Mouse (Mus musculus) testis, adult 2 months (tissue): ENCODE results near the gene Recql. TPM values are rescaled to one million over a fixed set of nuclear protein-coding genes. Genes with fewer than 3 reads are reported as not detected.
"Not testable (repeated sequence)": the region's sequence is repeated elsewhere in the genome, so short reads cannot be mapped to it uniquely, and the experiment has no call there.

ENCODE experiments used
- H3K27ac ChIP-seq: fragments of 200-500 bp; 2 replicates; pipeline ENCODE4 v1.5.1; 2012; ENCODE audit warnings: low read depth, low read length; ENCODE audit not compliant: control insufficient read depth, insufficient read depth
- H3K27me3 ChIP-seq: fragments of 200-500 bp; 2 replicates; pipeline ENCODE4 v1.6.1; 2012; ENCODE audit warnings: mild to moderate bottlenecking, low read length, moderate library complexity; ENCODE audit not compliant: control insufficient read depth, insufficient read depth
- H3K36me3 ChIP-seq: fragments of 200-500 bp; 2 replicates; pipeline ENCODE4 v1.6.1; 2012; ENCODE audit warnings: mild to moderate bottlenecking, low read length; ENCODE audit not compliant: control insufficient read depth, insufficient read depth
- H3K4me1 ChIP-seq: fragments of 200-500 bp; 2 replicates; pipeline ENCODE4 v1.6.1; 2012; ENCODE audit warnings: low read length; ENCODE audit not compliant: control insufficient read depth, insufficient read depth
- H3K4me3 ChIP-seq: fragments of 200-500 bp; 2 replicates; pipeline ENCODE4 v1.5.1; 2012; ENCODE audit warnings: low read depth, mild to moderate bottlenecking, low read length, moderate library complexity, mixed read lengths; ENCODE audit not compliant: control insufficient read depth
- CTCF ChIP-seq: fragments of 200-500 bp; IDR thresholded peaks from 2 replicates; pipeline ENCODE4 v1.5.1; 2012; ENCODE audit warnings: low read depth, mild to moderate bottlenecking, inconsistent platforms, low read length, moderate library complexity; ENCODE audit not compliant: control insufficient read depth, insufficient read depth, insufficient replicate concordance
- POLR2A ChIP-seq: fragments of 200-500 bp; IDR thresholded peaks from 2 replicates; pipeline ENCODE4 v1.6.1; 2012; ENCODE audit warnings: low read depth, mild to moderate bottlenecking, inconsistent platforms, low read length, moderate library complexity; ENCODE audit not compliant: control insufficient read depth
- polyA plus RNA-seq: library from polyadenylated mRNA; depleted of rRNA; stranded (reverse); fragments of >200 nt; gene quantifications from 2 replicates; pipeline ENCODE4 v1.2.3, GENCODE M21; 2012

Recql gene
- polyA plus RNA-seq, 1 experiment: 36.9 TPM

DNA sequence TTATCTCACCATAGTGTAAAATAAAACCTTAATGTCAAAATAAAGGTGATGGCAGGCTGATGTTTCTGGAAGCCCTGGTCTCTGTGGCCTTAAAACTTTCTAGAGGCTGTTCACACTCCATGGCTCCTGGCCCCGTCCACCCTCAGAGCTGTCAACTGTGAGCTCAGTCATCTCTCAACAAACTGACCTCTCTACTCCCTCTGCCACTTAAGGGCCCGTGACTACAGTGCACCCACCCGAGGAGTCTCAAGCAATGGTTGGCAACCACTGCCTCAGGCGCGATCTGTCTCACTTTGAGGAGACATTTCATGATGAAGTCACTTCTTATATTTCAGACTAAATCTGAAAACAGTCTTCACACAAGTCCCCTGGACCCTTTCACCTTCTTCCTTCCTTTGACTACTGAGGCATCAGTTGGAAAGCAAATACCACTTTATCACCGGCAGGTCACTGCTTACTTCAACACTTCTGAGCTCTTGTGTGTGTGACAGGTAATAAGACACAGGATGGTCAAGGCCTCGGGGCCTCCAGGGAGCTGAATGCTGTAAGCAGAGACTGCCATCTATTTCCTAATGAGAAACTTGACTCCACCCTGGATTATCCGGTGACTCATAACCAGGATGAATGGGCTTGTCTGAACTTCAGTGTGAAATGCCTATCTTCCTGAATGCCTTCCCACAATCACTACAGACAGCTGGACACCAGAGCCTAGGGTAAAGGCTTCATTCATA is 21.0 kb downstream of the Recql start:
- H3K4me1 ChIP-seq: no peaks in the 10 kb centered on the region; the same call in 1 of the 2 replicates
- H3K4me3 ChIP-seq: no peak overlapping the region
- H3K36me3 ChIP-seq: peaks cover 6% of the 10 kb centered on the region
- no peak overlapping the region for H3K27ac ChIP-seq
- H3K27me3 ChIP-seq: no peaks in the 10 kb centered on the region
- TF ChIP-seq POLR2A: no peak
- TF ChIP-seq CTCF: no peak

DNA sequence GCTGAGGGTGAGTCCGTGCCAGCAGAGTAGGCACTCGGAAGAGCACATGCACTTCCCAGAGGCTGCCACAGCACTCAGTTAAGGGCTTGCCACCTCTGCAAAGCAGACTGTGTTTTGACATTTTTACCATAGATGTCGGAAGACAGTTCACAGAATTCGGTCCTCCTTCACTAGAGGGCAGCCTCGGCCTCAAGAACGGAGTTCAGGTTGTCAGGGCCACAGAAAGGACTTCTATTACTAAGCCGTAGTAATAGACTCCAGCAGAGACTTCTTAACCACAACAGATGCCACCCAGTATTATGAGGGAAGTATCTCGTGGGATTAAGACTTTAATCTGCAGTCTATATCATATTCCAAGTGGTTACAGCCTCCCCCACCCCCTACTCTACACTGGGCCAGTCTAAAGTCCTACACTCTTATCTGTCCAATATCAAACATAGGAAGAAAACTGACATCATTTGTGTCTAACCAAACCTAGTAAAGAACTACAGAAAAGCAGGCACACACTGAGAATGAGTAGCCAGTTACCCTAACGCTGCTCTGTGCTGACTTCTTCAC is 23.8 kb downstream of the Recql start:
- Histone ChIP-seq H3K27ac (no peak overlapping the region), H3K4me1 (no peaks in the 10 kb centered on the region), H3K4me3 (no peak overlapping the region), H3K36me3 (peaks cover 6% of the 10 kb centered on the region), H3K27me3 (no peaks in the 10 kb centered on the region)
- TF ChIP-seq POLR2A (no peak), CTCF (peak; percentile 20; the same call in 1 of the 2 replicates)

DNA sequence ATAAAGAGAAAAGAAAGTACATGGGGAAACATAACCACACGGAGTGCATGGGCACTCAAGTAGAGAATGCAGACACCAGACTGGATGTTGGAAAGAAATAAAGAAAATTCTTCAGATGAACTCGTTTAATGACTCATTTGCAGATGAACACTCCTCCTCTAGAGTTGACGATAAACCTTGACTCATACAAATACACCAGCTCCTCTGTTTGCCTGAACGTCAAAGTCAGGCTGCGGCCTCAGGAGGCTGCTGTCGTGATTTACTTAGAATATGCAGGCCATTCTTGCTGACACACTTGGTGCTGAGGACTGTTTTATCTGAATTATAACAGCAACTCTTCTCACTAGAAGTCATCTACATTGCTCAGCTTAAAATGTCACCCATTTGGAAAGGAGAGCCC is 24.9 kb downstream of the Recql start:
- Histone ChIP-seq H3K27me3 (no peaks in the 10 kb centered on the region), H3K4me3 (no peak overlapping the region), H3K36me3 (peaks cover 6% of the 10 kb centered on the region), H3K27ac (no peak overlapping the region), H3K4me1 (no peaks in the 10 kb centered on the region)
- TF ChIP-seq POLR2A (no peak), CTCF (no peak)

DNA sequence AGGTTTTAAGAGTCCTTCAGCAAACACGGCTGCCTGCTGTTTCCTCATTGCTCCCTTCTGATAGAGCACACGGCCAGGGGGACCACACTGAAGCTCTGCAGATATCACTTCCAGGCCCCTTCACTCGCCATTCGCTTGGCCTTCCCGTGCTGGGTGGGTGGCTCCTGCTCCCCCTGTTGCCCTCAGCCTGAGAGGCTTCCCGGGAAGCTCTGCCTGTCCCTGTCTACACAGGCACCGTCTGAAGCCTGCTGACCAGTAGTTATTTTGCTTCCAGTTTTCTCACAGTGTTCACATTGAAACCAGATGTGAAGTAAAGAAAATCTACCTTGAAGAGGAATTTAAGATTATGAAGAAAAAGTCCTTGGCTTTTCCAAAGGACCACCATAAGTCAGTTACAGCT is 29.8 kb downstream of the Recql start:
- no peaks in the 10 kb centered on the region for H3K4me1 ChIP-seq
- no peaks in the 10 kb centered on the region for H3K27me3 ChIP-seq
- no peak overlapping the region for H3K27ac ChIP-seq
- peaks cover 6% of the 10 kb centered on the region for H3K36me3 ChIP-seq
- TF ChIP-seq CTCF (no peak), POLR2A (no peak)
- H3K4me3 ChIP-seq: no peak overlapping the region

DNA sequence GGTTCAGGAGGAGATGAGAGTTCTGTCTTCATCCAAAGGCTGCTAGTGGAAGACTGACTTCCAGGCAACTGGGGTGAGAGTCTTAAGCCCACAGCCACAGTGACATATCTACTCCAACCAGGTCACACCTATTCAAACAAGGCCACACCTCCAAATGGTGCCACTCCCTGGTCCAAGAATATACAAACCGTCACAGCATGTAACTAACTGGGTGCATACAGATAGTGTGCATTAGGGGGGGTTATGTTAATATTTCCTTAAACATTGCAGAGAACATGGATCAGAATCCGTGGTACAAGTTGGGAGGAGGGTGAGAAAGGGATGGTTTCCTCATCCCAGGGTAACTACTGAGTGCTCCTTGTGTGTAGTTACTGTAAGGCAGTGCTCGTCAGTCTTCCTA is 34.8 kb downstream of the Recql start:
- not testable (repeated sequence) for H3K4me3 ChIP-seq, H3K27me3 ChIP-seq

DNA sequence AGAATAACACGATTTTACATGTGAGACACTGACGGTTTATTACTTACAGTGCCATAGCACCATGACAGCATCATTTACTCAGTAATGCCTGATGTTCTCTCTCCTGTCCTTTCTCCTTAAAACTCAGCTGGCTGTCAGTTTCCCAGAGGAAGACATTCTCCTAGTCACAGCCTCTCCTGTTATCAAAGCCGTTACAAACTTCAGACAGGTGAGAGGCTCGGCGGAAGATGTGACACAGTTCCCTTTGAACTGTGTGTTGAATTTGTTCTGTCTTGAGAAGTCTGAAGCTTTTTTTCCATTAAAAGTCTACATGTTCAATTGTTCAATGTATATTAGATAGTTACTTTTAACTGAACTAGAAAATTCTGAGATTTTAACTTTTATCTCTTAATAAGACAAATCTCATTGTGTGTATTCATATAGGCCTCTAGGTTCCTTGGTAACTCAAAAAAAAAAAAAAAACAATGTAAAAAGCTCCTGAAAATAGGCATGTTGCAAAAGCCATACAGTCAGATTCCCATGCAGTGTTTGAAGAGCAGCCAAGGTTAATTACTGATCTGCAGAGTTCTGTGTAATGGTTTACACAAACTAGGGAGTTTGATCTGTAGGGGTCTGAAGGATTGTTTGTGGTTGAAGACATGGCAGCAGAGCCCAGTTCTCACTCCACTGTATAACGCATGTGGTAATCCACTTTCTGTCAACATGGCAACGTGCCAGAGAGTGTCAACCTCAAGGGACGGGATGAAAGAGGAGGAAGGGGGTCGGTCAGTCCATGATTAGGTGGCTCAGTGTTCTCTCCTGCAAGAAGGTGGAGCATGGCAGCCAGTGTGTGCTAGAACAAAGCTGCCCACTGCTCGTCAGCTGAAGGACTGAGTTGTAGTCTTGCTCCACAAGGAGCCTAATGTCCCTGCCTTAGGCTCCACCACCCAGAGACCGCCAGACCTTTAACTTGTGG is 39.2 kb downstream of the Recql start:
- H3K4me3 ChIP-seq: no peak overlapping the region
- peaks cover 1% of the 10 kb centered on the region for H3K36me3 ChIP-seq
- no peak for TF ChIP-seq POLR2A
- no peak for TF ChIP-seq CTCF
- no peak overlapping the region for H3K27ac ChIP-seq
- H3K27me3 ChIP-seq: no peaks in the 10 kb centered on the region
- peaks cover 2% of the 10 kb centered on the region; the same call in 1 of the 2 replicates for H3K4me1 ChIP-seq

More for the DNA sequence above, 34.8 kb downstream of the Recql start:
- not testable (repeated sequence) for H3K36me3 ChIP-seq, H3K27ac ChIP-seq, H3K4me1 ChIP-seq
